In genomic region chr9:107906967-107907800, GRCm38 (mm10) we compare ENCODE assay signal across 9 mouse cellular contexts. TPM values are rescaled to one million over a fixed set of nuclear protein-coding genes. Genes with fewer than 3 reads are reported as not detected.
DNase-seq lines count a peak whose midpoint lies in the region; ATAC-seq lines count a peak whose summit lies in the region.
"Had no signal": no experiment of that assay in that cellular context is flagged by ENCODE, and none has a peak within 500 bp of the region (broad histone marks: within the 10 kb centered on the region; RNA-seq: fewer than 3 reads in every experiment).

No protein-coding gene starts in this region.

- no peaks in the 10 kb centered on the region for H3K36me3 ChIP-seq in kidney, embryonic 14.5 days (ENCODE audit: control insufficient read depth, insufficient read depth, low read length)
- H3K36me3 ChIP-seq in embryonic facial prominence, embryonic 10.5 days (replicated peaks): 0 out of 2 replicates have a peak, but pooled peaks cover 4% of the 10 kb centered on the region
- H3K36me3 ChIP-seq in hindbrain, embryonic 13.5 days: peaks cover 13% of the 10 kb centered on the region
- H3K36me3 ChIP-seq in midbrain, embryonic 14.5 days (ENCODE audit: control insufficient read depth, insufficient read depth, low read length): peaks cover 12% of the 10 kb centered on the region

- WGBS in kidney, embryonic 14.5 days: 44% methylated on average over 31 of the region's 31 CpGs
- WGBS in embryonic facial prominence, embryonic 10.5 days: 48% methylated on average over 31 of the region's 31 CpGs
- 48% methylated on average over 31 of the region's 31 CpGs for WGBS in hindbrain, embryonic 13.5 days
- WGBS in midbrain, embryonic 14.5 days: 46% methylated on average over 31 of the region's 31 CpGs

- H3K4me2 ChIP-seq in kidney, embryonic 14.5 days (replicated peaks; ENCODE audit: low read depth, low read length): peak overlapping the region; percentile 81
- H3K4me2 ChIP-seq in hindbrain, embryonic 13.5 days: peak overlapping the region; percentile 54
- peak overlapping the region; percentile 47 for H3K4me2 ChIP-seq in midbrain, embryonic 14.5 days (ENCODE audit: low read length)

- no peaks in the 10 kb centered on the region; the same call in 1 of the 2 replicates for H3K27me3 ChIP-seq in kidney, embryonic 14.5 days (ENCODE audit: control insufficient read depth, insufficient read depth, low read length)
- H3K27me3 ChIP-seq in embryonic facial prominence, embryonic 10.5 days (replicated peaks; ENCODE audit: low read depth, poor library complexity, severe bottlenecking): peaks cover 51% of the 10 kb centered on the region
- H3K27me3 ChIP-seq in hindbrain, embryonic 13.5 days: peaks cover 21% of the 10 kb centered on the region
- no peaks in the 10 kb centered on the region for H3K27me3 ChIP-seq in midbrain, embryonic 14.5 days (ENCODE audit: control insufficient read depth, insufficient read depth, low read length)
- H3K27me3 ChIP-seq: Patski had no signal

- no peak overlapping the region for H3K27ac ChIP-seq in kidney, embryonic 14.5 days (ENCODE audit: low read depth, low read length)
- H3K27ac ChIP-seq in embryonic facial prominence, embryonic 10.5 days (replicated peaks): peak overlapping the region; percentile 70
- H3K27ac ChIP-seq in hindbrain, embryonic 13.5 days: no peak overlapping the region
- H3K27ac ChIP-seq in midbrain, embryonic 14.5 days (replicated peaks; ENCODE audit: low read depth, low read length): no peak overlapping the region

- no peak for ATAC-seq in kidney, embryonic 14.5 days (ENCODE audit: low FRiP score, low TSS enrichment)
- ATAC-seq in hindbrain, embryonic 13.5 days (ENCODE audit: low FRiP score): no peak
- ATAC-seq in midbrain, embryonic 14.5 days (ENCODE audit: low FRiP score, low TSS enrichment): no peak

- peak overlapping the region; percentile 58 for H3K9ac ChIP-seq in kidney, embryonic 14.5 days (ENCODE audit: low read depth, low read length)
- H3K9ac ChIP-seq in hindbrain, embryonic 13.5 days: peak overlapping the region; percentile 63
- peak overlapping the region; percentile 30 for H3K9ac ChIP-seq in midbrain, embryonic 14.5 days (replicated peaks; ENCODE audit: low read length)

- H3K4me1 ChIP-seq in kidney, embryonic 14.5 days (ENCODE audit: control insufficient read depth, insufficient read depth, low read length): peaks cover 34% of the 10 kb centered on the region
- H3K4me1 ChIP-seq in embryonic facial prominence, embryonic 10.5 days: peaks cover 38% of the 10 kb centered on the region
- H3K4me1 ChIP-seq in hindbrain, embryonic 13.5 days (replicated peaks): peaks cover 23% of the 10 kb centered on the region
- H3K4me1 ChIP-seq in midbrain, embryonic 14.5 days (ENCODE audit: control insufficient read depth, insufficient read depth, low read length): peaks cover 15% of the 10 kb centered on the region

- DNase-seq in kidney, postnatal 10 days: no peak
- DNase-seq in embryonic facial prominence, embryonic 10.5 days (ENCODE audit: low spot score): peak; percentile 27
- peak; percentile 21 for DNase-seq in midbrain, embryonic 14.5 days
- no peak for DNase-seq in frontal cortex, adult 2 months (ENCODE audit: extremely low spot score in 1 of 2, low spot score in 1 of 2)
- no peak for DNase-seq in frontal cortex, postnatal 25 days (ENCODE audit: low spot score in 2 of 2)
- no peak for DNase-seq in right cerebral cortex, postnatal 36 days (ENCODE audit: low spot score in 2 of 2)

- peak overlapping the region; percentile 41 for H3K4me3 ChIP-seq in kidney, embryonic 14.5 days (ENCODE audit: low read length)
- peak overlapping the region; percentile 57 for H3K4me3 ChIP-seq in embryonic facial prominence, embryonic 10.5 days
- H3K4me3 ChIP-seq in hindbrain, embryonic 13.5 days: peak overlapping the region; percentile 30
- H3K4me3 ChIP-seq in midbrain, embryonic 14.5 days (replicated peaks; ENCODE audit: low read depth, low read length): 0 out of 2 replicates have a peak overlapping the region, but pooled peaks have one; percentile 7

- no peaks in the 10 kb centered on the region for H3K9me3 ChIP-seq in kidney, embryonic 14.5 days (ENCODE audit: control insufficient read depth, low read length)
- no peaks in the 10 kb centered on the region for H3K9me3 ChIP-seq in embryonic facial prominence, embryonic 10.5 days
- no peaks in the 10 kb centered on the region for H3K9me3 ChIP-seq in hindbrain, embryonic 13.5 days
- H3K9me3 ChIP-seq in midbrain, embryonic 14.5 days (ENCODE audit: control insufficient read depth, low read length): no peaks in the 10 kb centered on the region

RNA-seq across cellular contexts. Expression of gene Mst1r, which starts 0.5 kb away (rescaled TPM):
- 0.39 and 0.80 TPM in 2 replicates for polyA plus RNA-seq in kidney, embryonic 14.5 days (2014; fragmentation: Nextera tagmentation; extraction: Ambion mirVana)
- 0.65 and 1.1 TPM in 2 replicates for polyA plus RNA-seq in embryonic facial prominence, embryonic 10.5 days (2016; fragmentation: Nextera tagmentation; extraction: Ambion mirVana)
- polyA plus RNA-seq in hindbrain, embryonic 13.5 days (2015; fragmentation: Nextera tagmentation; extraction: Ambion mirVana): 1.8 and 2.1 TPM in 2 replicates
- 0.58 and 0.82 TPM in 2 replicates for polyA plus RNA-seq in midbrain, embryonic 14.5 days (2014; fragmentation: Nextera tagmentation; extraction: Ambion mirVana)
- polyA plus RNA-seq in frontal cortex, adult 2 months (2012; rRNA removed): 1.2 and 2.1 TPM in 2 replicates

RNA-seq across cellular contexts. Expression of gene Mon1a, which starts 19.2 kb away (rescaled TPM):
- polyA plus RNA-seq in kidney, embryonic 14.5 days (2014; fragmentation: Nextera tagmentation; extraction: Ambion mirVana): 9.9 and 11.5 TPM in 2 replicates
- 12.2 and 12.7 TPM in 2 replicates for polyA plus RNA-seq in embryonic facial prominence, embryonic 10.5 days (2016; fragmentation: Nextera tagmentation; extraction: Ambion mirVana)
- polyA plus RNA-seq in hindbrain, embryonic 13.5 days (2015; fragmentation: Nextera tagmentation; extraction: Ambion mirVana): 25.2 and 25.5 TPM in 2 replicates
- polyA plus RNA-seq in midbrain, embryonic 14.5 days (2014; fragmentation: Nextera tagmentation; extraction: Ambion mirVana): 21.8 and 25.5 TPM in 2 replicates
- polyA plus RNA-seq in frontal cortex, adult 2 months (2012; rRNA removed): 28.2 and 28.5 TPM in 2 replicates

RNA-seq across cellular contexts. Expression of gene Actl11, which starts 21.1 kb away (rescaled TPM):
- not detected in 2 replicates for polyA plus RNA-seq in kidney, embryonic 14.5 days (2014; fragmentation: Nextera tagmentation; extraction: Ambion mirVana)
- polyA plus RNA-seq in embryonic facial prominence, embryonic 10.5 days (2016; fragmentation: Nextera tagmentation; extraction: Ambion mirVana): not detected in 2 replicates
- polyA plus RNA-seq in hindbrain, embryonic 13.5 days (2015; fragmentation: Nextera tagmentation; extraction: Ambion mirVana): not detected in 2 replicates
- polyA plus RNA-seq in midbrain, embryonic 14.5 days (2014; fragmentation: Nextera tagmentation; extraction: Ambion mirVana): not detected in 2 replicates
- not detected in 2 replicates for polyA plus RNA-seq in frontal cortex, adult 2 months (2012; rRNA removed)
- polyA plus RNA-seq: Patski had no signal

RNA-seq across cellular contexts. Expression of gene Camkv, which starts 28.3 kb away (rescaled TPM):
- 0.77 and 0.79 TPM in 2 replicates for polyA plus RNA-seq in kidney, embryonic 14.5 days (2014; fragmentation: Nextera tagmentation; extraction: Ambion mirVana)
- 7.6 and 7.9 TPM in 2 replicates for polyA plus RNA-seq in embryonic facial prominence, embryonic 10.5 days (2016; fragmentation: Nextera tagmentation; extraction: Ambion mirVana)
- 12.4 and 13.3 TPM in 2 replicates for polyA plus RNA-seq in hindbrain, embryonic 13.5 days (2015; fragmentation: Nextera tagmentation; extraction: Ambion mirVana)
- 16.7 and 26.1 TPM in 2 replicates for polyA plus RNA-seq in midbrain, embryonic 14.5 days (2014; fragmentation: Nextera tagmentation; extraction: Ambion mirVana)
- polyA plus RNA-seq in frontal cortex, adult 2 months (2012; rRNA removed): 405 and 456 TPM in 2 replicates

RNA-seq across cellular contexts. Expression of gene Rbm6, which starts 34.1 kb away (rescaled TPM):
- 55.9 and 75.1 TPM in 2 replicates for polyA plus RNA-seq in kidney, embryonic 14.5 days (2014; fragmentation: Nextera tagmentation; extraction: Ambion mirVana)
- 114 and 116 TPM in 2 replicates for polyA plus RNA-seq in embryonic facial prominence, embryonic 10.5 days (2016; fragmentation: Nextera tagmentation; extraction: Ambion mirVana)
- polyA plus RNA-seq in hindbrain, embryonic 13.5 days (2015; fragmentation: Nextera tagmentation; extraction: Ambion mirVana): 121 and 122 TPM in 2 replicates
- polyA plus RNA-seq in midbrain, embryonic 14.5 days (2014; fragmentation: Nextera tagmentation; extraction: Ambion mirVana): 72.6 and 95.5 TPM in 2 replicates
- polyA plus RNA-seq in frontal cortex, adult 2 months (2012; rRNA removed): 70.3 and 70.8 TPM in 2 replicates

Comparison
In these comparisons a context has a peak if more than half of its experiments do, and no peak if none do; other contexts are left out.
1. H3K4me3 ChIP-seq: peak in every context shown above with its lines; median percentile 57 in embryonic facial prominence, embryonic 10.5 days; 41 in kidney, embryonic 14.5 days; 30 in hindbrain, embryonic 13.5 days; 7 in midbrain, embryonic 14.5 days.
2. DNase-seq: peak in embryonic facial prominence, embryonic 10.5 days (single experiment) and midbrain, embryonic 14.5 days (single experiment); none in kidney, postnatal 10 days (single experiment), frontal cortex, adult 2 months (0 of 2), frontal cortex, postnatal 25 days (0 of 2) and right cerebral cortex, postnatal 36 days (0 of 2).
3. Peak in every context shown above with its lines, with median percentiles within 50 percentile points of each other: H3K4me2 ChIP-seq and H3K9ac ChIP-seq.